Mouse (Mus musculus) C2C12 (cell line): ENCODE measurements around the gene Gm11037.

Experiments used
- CEBPB ChIP-seq: IDR thresholded peaks from one replicate; pipeline ENCODE4 v1.6.1; 2011; ENCODE audit warnings: low read depth, mild to moderate bottlenecking, control low read depth, moderate library complexity
- CTCF ChIP-seq: IDR thresholded peaks from one replicate; pipeline ENCODE4 v1.5.1; 2011; ENCODE audit not compliant: control insufficient read depth, insufficient read depth, insufficient read length
- FOSL1 ChIP-seq: IDR thresholded peaks from one replicate; pipeline ENCODE4 v1.8.0; 2011; ENCODE audit warnings: mild to moderate bottlenecking, low read length; ENCODE audit not compliant: poor library complexity, insufficient read depth, severe bottlenecking
- MAX ChIP-seq: IDR thresholded peaks from one replicate; pipeline ENCODE4 v1.6.1; 2011; ENCODE audit warnings: mild to moderate bottlenecking, control low read depth
- MYOD1 ChIP-seq: IDR thresholded peaks from one replicate; pipeline ENCODE4 v1.6.1; 2011; ENCODE audit warnings: low read depth; ENCODE audit not compliant: control insufficient read depth, insufficient read length
- MYOG ChIP-seq: IDR thresholded peaks from one replicate; pipeline ENCODE4 v1.6.1; 2011; ENCODE audit not compliant: control insufficient read depth, insufficient read length; ENCODE audit errors: extremely low read depth
- USF1 ChIP-seq: IDR thresholded peaks from one replicate; pipeline ENCODE4 v1.6.1; 2011; ENCODE audit warnings: low read depth, mild to moderate bottlenecking, control low read depth, moderate library complexity

GRCm38 (mm10) chr2:131168914-131169313 lies 35.6 kb downstream of the Gm11037 start:
- no peak for TF ChIP-seq CTCF
- TF ChIP-seq USF1: no peak
- no peak for TF ChIP-seq MAX
- no peak for TF ChIP-seq CEBPB
- no peak for TF ChIP-seq MYOG
- TF ChIP-seq MYOD1: no peak
- TF ChIP-seq FOSL1: no peak
